Mouse (Mus musculus) bone marrow, adult 2 months (tissue): ENCODE measurements around the gene Inf2.

ENCODE experiments used
- CTCF ChIP-seq: fragments of 200-500 bp; IDR thresholded peaks from 2 replicates; pipeline ENCODE4 v1.5.1; 2011; ENCODE audit warnings: low read length, control low read depth; ENCODE audit not compliant: control insufficient read depth, insufficient read depth
- POLR2A ChIP-seq: fragments of 200-500 bp; IDR thresholded peaks from 2 replicates; pipeline ENCODE4 v1.6.1; 2011; ENCODE audit warnings: low read depth, mild to moderate bottlenecking, control low read depth, low read length, borderline replicate concordance; ENCODE audit not compliant: control insufficient read depth

GRCm38 (mm10) chr12:112625700-112626099, 37.1 kb downstream of the Inf2 start:
- TF ChIP-seq CTCF (no peak), POLR2A (no peak)
